Mouse (Mus musculus) heart, embryonic 13.5 days (tissue): Measurements from ENCODE around the gene Atp23. TPM values are rescaled to one million over a fixed set of nuclear protein-coding genes. Genes with fewer than 3 reads are reported as not detected.
A peak's percentile ranks its signal among the peaks of the same experiment; 100 is the strongest.

ENCODE experiments used
- ATAC-seq: fragments of 200-750 bp; cut with Nextera tagmentation; 2 replicates; pipeline ENCODE4 v1.8.0; 2017; ENCODE audit warnings: moderate TSS enrichment; ENCODE audit not compliant: insufficient number of reproducible peaks, low FRiP score, low TSS enrichment; ENCODE audit errors: extremely low read depth
- H3K27ac ChIP-seq: fragments of 300-500 bp; sonication (generic); replicated peaks from 2 replicates; pipeline ENCODE4 v1.5.1; 2015; ENCODE audit warnings: moderate library complexity, mild to moderate bottlenecking, inconsistent platforms
- H3K27me3 ChIP-seq: fragments of 300-500 bp; sonication (generic); replicated peaks from 2 replicates; pipeline ENCODE4 v1.6.1; 2015; ENCODE audit warnings: mild to moderate bottlenecking, inconsistent platforms
- H3K36me3 ChIP-seq: fragments of 300-500 bp; sonication (generic); 2 replicates; pipeline ENCODE4 v1.6.1; 2015; ENCODE audit warnings: mild to moderate bottlenecking, inconsistent platforms
- H3K4me1 ChIP-seq: fragments of 300-500 bp; sonication (generic); 2 replicates; pipeline ENCODE4 v1.6.1; 2015; ENCODE audit warnings: inconsistent platforms
- H3K4me2 ChIP-seq: fragments of 300-500 bp; sonication (generic); 2 replicates; pipeline ENCODE4 v1.6.1; 2015; ENCODE audit warnings: inconsistent platforms, mild to moderate bottlenecking, moderate library complexity
- H3K4me3 ChIP-seq: fragments of 300-500 bp; sonication (generic); 2 replicates; pipeline ENCODE4 v1.5.1; 2015; ENCODE audit warnings: moderate library complexity, mild to moderate bottlenecking, inconsistent platforms
- H3K9ac ChIP-seq: fragments of 300-500 bp; sonication (generic); 2 replicates; pipeline ENCODE4 v1.6.1; 2015; ENCODE audit warnings: inconsistent platforms, mild to moderate bottlenecking, moderate library complexity
- H3K9me3 ChIP-seq: fragments of 300-500 bp; sonication (generic); 2 replicates; pipeline ENCODE4 v1.6.1; 2016; ENCODE audit warnings: inconsistent platforms
- WGBS: fragments of 180-500 bp; shearing (Covaris S2); methylation state at CpG from one replicate; pipeline ENCODE4 v1.1.7; 2015; ENCODE audit warnings: mixed read lengths; 5-methylcytosine and 5-hydroxymethylcytosine counted together
- polyA plus RNA-seq: library from polyadenylated mRNA; unstranded; fragments of >200 nt; fragmentation: Nextera tagmentation; extraction: Ambion mirVana; gene quantifications from 2 replicates; pipeline ENCODE4 v1.2.1, GENCODE M21; 2015

The Atp23 gene
- polyA plus RNA-seq, 1 experiment from 2014 or later: 6.4 TPM

DNA sequence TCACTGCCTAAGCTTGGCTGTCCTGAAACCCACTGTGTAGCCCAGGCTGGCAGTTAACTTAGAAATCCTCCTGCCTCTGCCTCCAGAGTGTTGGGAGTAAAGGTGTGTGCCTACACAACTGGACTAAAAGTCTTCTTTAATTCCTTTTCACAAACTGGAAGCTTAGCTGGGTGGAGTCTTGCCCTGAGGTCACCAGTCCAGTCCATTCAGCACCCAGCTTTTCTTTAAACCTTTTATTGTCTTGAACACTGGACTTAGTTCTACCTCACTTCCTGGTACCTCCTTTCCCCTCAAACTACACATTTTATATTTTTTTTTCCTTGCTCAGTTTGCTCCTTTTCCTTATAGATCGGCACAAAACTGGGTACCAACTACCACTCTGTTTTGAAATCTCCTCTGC lies 10.3 kb upstream of the Atp23 start:
- H3K4me3 ChIP-seq: no peak overlapping the region
- no peak overlapping the region for H3K27ac ChIP-seq
- H3K4me2 ChIP-seq: no peak overlapping the region
- H3K9ac ChIP-seq: no peak overlapping the region
- no peaks in the 10 kb centered on the region for H3K27me3 ChIP-seq
- no peak for ATAC-seq
- 78% methylated on average over 1 of the region's 1 CpGs for WGBS
- no peaks in the 10 kb centered on the region for H3K36me3 ChIP-seq
- no peaks in the 10 kb centered on the region for H3K4me1 ChIP-seq
- no peaks in the 10 kb centered on the region for H3K9me3 ChIP-seq

DNA sequence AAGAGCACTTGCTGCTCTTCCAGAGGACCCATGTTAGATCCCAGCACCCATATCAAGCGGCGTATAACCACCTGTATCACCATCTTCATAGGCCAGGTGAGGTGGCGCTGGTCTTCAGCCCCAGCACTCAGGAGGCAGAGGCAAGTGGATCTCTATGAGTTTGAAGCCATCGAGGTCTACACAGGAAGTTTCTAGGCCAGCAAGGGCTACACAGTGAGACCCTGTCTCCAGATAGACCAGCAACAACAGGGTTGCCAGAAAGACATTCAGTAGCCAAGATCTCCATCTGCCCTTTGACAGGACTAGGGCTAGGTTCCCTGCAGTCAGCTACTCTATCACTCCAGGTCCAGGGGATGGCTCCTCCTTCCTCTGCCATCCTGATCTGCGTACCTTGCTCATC lies 5.7 kb upstream of the Atp23 start:
- no peak overlapping the region for H3K4me2 ChIP-seq
- H3K27me3 ChIP-seq: no peaks in the 10 kb centered on the region
- H3K27ac ChIP-seq: no peak overlapping the region
- no peak overlapping the region for H3K9ac ChIP-seq
- no peak for ATAC-seq
- no peak overlapping the region for H3K4me3 ChIP-seq
- no peaks in the 10 kb centered on the region for H3K9me3 ChIP-seq
- H3K4me1 ChIP-seq: peaks cover 4% of the 10 kb centered on the region
- 85% methylated on average over 5 of the region's 5 CpGs for WGBS
- no peaks in the 10 kb centered on the region for H3K36me3 ChIP-seq

DNA sequence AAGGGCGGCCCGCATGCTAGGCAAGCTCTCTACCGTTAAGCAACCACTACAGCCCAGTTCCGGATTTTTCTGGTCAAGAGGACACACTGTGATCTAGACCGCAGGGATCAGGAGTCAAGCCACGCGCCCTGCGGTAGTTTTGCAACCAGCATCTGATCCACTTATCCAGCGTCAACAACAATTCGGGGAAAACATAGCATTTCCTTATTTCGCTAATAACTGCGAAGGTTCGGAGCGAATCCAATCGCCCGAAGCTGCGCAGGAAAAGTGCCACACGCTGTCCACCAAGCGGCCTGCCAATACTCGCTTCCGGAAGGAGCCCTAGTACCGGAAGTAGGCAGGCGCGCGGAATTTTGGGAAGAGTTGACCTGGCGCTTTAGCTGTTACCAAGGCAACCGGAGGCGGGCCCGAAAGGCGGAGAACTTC lies 4.5 kb upstream of the Atp23 start:
- Histone ChIP-seq H3K9ac (peak overlapping the region; percentile 83), H3K27ac (peak overlapping the region; percentile 79), H3K27me3 (no peaks in the 10 kb centered on the region), H3K4me3 (peak overlapping the region; percentile 61), H3K4me2 (peak overlapping the region; percentile 83), H3K4me1 (peaks cover 9% of the 10 kb centered on the region), H3K9me3 (no peaks in the 10 kb centered on the region), H3K36me3 (no peaks in the 10 kb centered on the region)
- ATAC-seq: peak; percentile 45; the same call in 1 of the 2 replicates
- 1% methylated on average over 30 of the region's 30 CpGs for WGBS

DNA sequence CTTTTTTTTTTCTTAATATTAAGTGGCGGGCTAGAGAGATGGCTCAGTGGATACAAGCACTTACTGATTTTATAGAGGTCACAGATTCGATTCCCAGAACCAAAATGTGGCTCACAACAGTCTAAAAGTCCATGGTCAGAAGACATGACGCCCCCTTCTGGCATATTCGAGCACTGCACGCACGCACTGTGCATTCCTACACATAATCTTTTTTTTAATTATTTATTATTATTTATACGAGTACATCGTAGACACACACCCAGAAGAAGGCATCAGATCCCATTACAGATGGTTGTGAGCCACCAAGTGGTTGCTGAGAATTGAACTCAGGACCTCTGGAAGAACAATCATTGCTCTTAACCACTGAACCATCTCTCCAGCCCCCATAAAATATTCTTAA lies 3.9 kb upstream of the Atp23 start:
- Histone ChIP-seq H3K9ac (peak overlapping the region; percentile 83), H3K9me3 (no peaks in the 10 kb centered on the region), H3K36me3 (no peaks in the 10 kb centered on the region), H3K4me2 (peak overlapping the region; percentile 83), H3K4me1 (peaks cover 13% of the 10 kb centered on the region), H3K27me3 (no peaks in the 10 kb centered on the region), H3K27ac (peak overlapping the region; percentile 79; the same call in 1 of the 2 replicates), H3K4me3 (peak overlapping the region; percentile 61)
- no peak for ATAC-seq
- 67% methylated on average over 8 of the region's 8 CpGs for WGBS

DNA sequence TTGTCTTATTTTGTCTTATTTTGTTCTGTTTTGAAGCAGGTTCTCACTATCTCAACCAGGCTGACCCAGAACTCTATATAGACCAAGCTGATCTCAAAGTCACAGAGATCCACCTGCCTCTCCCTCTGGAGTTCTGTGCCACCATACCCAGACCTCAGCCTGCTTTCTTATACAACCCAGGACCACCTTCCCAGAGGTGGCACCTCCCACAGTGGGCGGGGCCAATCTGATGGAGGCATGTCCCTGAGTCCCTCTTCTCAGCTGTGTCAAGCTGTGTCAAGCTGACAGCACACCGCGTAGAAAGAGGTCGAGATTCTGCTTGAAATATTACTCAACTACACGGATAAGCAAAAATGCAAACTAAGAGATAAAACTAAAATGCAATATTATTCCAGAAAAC lies 3.1 kb upstream of the Atp23 start:
- ATAC-seq: no peak
- Histone ChIP-seq H3K4me2 (no peak overlapping the region), H3K27me3 (no peaks in the 10 kb centered on the region), H3K4me3 (no peak overlapping the region), H3K4me1 (peaks cover 13% of the 10 kb centered on the region), H3K27ac (no peak overlapping the region), H3K9me3 (no peaks in the 10 kb centered on the region), H3K36me3 (0 out of 2 replicates have a peak, but pooled peaks cover under 1% of the 10 kb centered on the region), H3K9ac (no peak overlapping the region)
- WGBS: 18% methylated on average over 5 of the region's 5 CpGs

DNA sequence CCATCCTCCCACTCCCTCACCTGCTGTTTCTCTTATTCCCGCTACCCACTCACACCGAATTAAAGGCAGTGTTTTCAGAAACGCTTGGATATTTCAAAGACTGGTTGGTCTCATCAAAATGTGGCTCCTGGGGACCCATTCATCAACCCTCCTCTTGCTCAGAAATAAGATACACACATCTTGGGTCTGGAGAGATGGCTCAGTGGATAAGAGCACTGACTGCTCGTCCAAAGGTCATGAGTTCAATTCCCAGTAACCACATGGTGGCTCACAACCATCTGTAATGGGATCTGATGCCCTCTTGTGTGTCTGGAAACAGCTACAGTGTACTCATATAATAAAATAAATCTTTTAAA lies 311 bp upstream of the Atp23 start:
- Histone ChIP-seq H3K4me3 (peak overlapping the region; percentile 78), H3K9me3 (no peaks in the 10 kb centered on the region), H3K4me1 (peaks cover 13% of the 10 kb centered on the region), H3K27me3 (no peaks in the 10 kb centered on the region), H3K9ac (no peak overlapping the region), H3K4me2 (peak overlapping the region; percentile 98), H3K36me3 (peaks cover 19% of the 10 kb centered on the region), H3K27ac (no peak overlapping the region)
- WGBS: under 1% methylated on average over 4 of the region's 4 CpGs
- ATAC-seq: no peak

DNA sequence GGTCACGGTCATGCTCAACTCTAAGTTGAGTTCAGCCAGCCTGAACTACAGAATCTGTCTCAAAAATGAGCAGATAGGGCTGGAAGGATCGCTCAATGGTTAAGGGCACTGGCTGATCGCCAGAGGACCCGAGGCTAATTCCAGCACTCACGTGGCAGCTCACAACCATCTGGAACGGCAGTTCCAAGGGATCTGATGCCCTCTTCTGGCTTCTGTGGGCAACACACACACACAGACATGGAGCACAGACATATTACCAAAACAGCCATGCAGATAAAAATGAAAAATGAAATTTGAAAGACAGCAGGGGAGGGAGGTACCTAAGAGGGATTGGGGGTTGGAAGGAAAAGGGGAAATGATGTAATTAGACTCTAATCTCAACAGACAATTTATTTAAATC lies 5.3 kb downstream of the Atp23 start:
- Histone ChIP-seq H3K9ac (no peak overlapping the region), H3K27me3 (no peaks in the 10 kb centered on the region), H3K4me3 (no peak overlapping the region), H3K4me2 (no peak overlapping the region), H3K36me3 (peaks cover 69% of the 10 kb centered on the region), H3K9me3 (no peaks in the 10 kb centered on the region), H3K27ac (no peak overlapping the region), H3K4me1 (peaks cover 6% of the 10 kb centered on the region)
- no peak for ATAC-seq
- WGBS: 61% methylated on average over 6 of the region's 6 CpGs

DNA sequence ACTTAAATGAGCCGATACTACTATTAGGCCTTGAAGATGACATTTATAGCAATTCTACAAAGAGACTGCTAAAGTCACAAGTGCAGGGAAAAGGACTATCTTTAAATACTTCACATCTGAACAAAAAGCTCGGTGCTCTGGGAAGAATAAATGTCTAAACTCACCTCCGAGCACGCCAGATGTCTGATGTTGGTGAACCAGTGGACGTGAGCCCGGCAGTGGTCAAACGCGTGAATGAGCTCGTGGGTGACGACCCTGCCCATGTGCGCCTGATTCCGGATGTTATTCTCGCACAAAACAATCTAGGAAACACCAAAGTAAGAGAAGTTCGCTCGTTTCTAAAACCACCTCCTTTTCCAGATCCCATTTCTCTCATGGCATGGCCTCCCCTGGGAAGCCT lies 7.1 kb downstream of the Atp23 start:
- no peak overlapping the region for H3K4me3 ChIP-seq
- no peak overlapping the region for H3K9ac ChIP-seq
- H3K36me3 ChIP-seq: peaks cover 84% of the 10 kb centered on the region
- no peak overlapping the region for H3K4me2 ChIP-seq
- no peaks in the 10 kb centered on the region for H3K9me3 ChIP-seq
- no peaks in the 10 kb centered on the region for H3K27me3 ChIP-seq
- H3K4me1 ChIP-seq: no peaks in the 10 kb centered on the region
- no peak for ATAC-seq
- H3K27ac ChIP-seq: no peak overlapping the region
- WGBS: 91% methylated on average over 15 of the region's 15 CpGs

DNA sequence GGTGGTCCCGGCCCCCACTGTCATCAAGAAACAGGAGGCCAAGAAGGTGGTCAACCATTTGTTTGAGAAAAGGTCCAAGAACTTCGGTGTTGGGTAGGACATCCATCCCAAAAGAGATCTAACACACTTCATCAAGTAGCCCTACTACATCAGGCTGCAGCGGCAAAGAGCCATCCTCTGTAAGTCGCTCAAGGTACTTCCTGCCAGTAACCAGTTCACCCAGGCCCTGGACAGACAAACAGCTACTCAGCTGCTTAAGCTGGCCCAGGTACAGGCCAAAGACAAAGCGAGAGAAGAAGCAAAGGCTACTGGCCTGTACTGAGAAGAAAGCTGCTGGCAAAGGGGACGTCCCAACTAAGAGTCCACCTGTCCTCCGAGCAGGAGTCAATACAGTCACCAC lies 8.0 kb downstream of the Atp23 start:
- Histone ChIP-seq H3K36me3 (peaks cover 84% of the 10 kb centered on the region), H3K27me3 (no peaks in the 10 kb centered on the region), H3K27ac (no peak overlapping the region), H3K9ac (no peak overlapping the region), H3K4me3 (no peak overlapping the region), H3K9me3 (no peaks in the 10 kb centered on the region), H3K4me2 (no peak overlapping the region), H3K4me1 (no peaks in the 10 kb centered on the region)
- WGBS: 89% methylated on average over 7 of the region's 7 CpGs
- ATAC-seq: no peak

DNA sequence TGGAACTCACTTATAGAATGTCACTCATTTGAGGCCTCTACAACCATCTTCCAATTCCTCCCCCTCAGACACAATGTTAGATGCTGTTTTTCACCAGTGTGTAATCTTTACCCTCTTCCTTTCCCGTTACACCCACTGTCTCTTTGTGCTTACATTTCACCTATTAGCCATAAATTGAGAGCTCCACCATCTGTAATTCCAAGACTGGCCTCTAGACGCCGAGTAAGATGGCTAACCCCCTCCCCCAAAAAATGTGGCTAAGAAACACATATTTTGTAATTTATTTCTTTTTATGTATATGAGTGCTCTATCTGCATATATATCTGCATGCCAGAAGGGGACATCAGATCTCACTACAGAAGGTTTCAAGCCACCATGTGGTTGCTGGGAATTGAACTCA lies 27.4 kb downstream of the Atp23 start:
- 0 out of 2 replicates have a peak, but pooled peaks cover 4% of the 10 kb centered on the region for H3K27me3 ChIP-seq
- 82% methylated on average over 3 of the region's 3 CpGs for WGBS

DNA sequence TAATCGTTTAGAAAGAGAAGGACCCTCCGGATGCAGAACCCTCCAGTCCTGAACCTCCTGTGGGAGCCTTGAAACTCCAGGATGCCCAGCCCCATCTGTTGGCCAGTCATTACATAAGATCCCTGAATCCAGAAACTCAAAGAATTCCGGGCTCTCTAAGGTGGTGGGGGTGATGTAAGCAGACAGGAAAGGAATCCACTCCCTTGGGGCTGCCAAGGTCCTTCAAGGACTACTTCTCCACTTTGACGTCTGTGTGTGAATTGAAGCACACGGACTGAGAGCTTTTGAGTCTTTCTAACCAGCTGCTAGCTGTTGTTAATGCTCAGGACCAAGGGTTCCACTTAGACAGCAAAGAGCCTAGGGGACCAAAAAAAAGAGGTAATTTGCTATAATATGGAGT lies 28.9 kb downstream of the Atp23 start:
- peaks cover 3% of the 10 kb centered on the region; the same call in 1 of the 2 replicates for H3K9me3 ChIP-seq
- 52% methylated on average over 5 of the region's 5 CpGs for WGBS
- ATAC-seq: no peak

More for the DNA sequence above, 27.4 kb downstream of the Atp23 start:
- peaks cover 3% of the 10 kb centered on the region; the same call in 1 of the 2 replicates for H3K9me3 ChIP-seq
- H3K4me3 ChIP-seq: no peak overlapping the region
- no peaks in the 10 kb centered on the region for H3K4me1 ChIP-seq
- no peak overlapping the region for H3K4me2 ChIP-seq
- no peak overlapping the region for H3K9ac ChIP-seq
- no peaks in the 10 kb centered on the region for H3K36me3 ChIP-seq
- ATAC-seq: no peak
- H3K27ac ChIP-seq: no peak overlapping the region

More for the DNA sequence above, 28.9 kb downstream of the Atp23 start:
- Histone ChIP-seq H3K4me1 (no peaks in the 10 kb centered on the region), H3K27ac (no peak overlapping the region), H3K9ac (no peak overlapping the region), H3K4me2 (no peak overlapping the region), H3K4me3 (no peak overlapping the region), H3K27me3 (0 out of 2 replicates have a peak, but pooled peaks cover 5% of the 10 kb centered on the region), H3K36me3 (no peaks in the 10 kb centered on the region)
